Mouse (Mus musculus): ENCODE measurements around the gene Stpg2.
A peak's percentile ranks its signal among the peaks of the same experiment; 100 is the strongest.
"Not testable (repeated sequence)": the region's sequence is repeated elsewhere in the genome, so short reads cannot be mapped to it uniquely, and the experiment has no call there.

The Stpg2 gene

DNA sequence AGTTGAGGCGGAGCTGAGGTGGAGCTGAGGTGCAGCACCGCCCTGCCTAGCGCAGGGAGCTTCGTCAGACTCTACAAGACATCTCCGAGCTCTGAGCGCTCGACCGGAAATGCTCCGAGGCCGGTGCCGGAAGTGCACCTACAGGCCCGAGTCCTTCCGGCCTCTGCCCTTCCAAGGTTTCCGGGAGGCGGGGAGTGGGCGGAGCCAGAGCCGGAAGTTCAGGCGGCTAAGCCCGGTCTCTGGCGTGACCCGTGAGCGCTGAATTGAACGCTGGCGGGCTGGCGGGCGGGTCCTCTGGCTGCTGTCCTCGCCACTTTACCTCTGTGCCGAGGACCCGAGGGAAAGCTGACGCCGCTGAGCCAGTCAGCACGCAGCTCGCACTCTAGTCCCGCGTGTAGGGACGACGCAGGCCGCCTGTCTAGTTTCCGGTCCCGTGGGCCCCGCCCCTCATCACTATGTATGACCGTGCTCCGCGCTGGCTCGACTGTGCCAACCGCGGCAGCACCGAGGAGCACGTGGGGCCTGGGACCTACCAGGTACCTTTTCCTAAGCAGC, at the start of gene Stpg2:
TSS of gene Stpg2 (plus strand) at position 251 of the 555 bp plus-strand sequence.
- peak; percentile 94 for DNase-seq

DNA sequence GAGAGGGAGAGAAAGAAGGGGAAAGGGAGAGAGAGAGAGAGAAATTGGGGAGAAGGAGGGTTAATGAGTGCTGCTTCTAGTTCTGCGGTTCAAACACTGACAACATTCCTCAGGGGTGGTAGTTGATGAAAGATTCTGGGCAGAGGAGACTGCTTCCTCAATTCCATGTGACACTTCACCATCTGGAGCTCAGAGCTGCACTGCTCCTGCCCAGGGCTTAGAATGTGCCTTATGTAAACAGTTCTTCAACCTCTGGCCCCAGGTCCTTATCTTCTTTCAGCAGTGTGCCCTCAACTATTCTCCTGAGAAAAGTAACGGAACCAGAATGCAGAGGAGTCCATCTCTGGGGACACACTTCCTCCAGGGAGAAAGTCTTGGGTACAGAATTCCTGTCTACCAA, 43.3 kb upstream of the Stpg2 start:
- DNase-seq: no peak

DNA sequence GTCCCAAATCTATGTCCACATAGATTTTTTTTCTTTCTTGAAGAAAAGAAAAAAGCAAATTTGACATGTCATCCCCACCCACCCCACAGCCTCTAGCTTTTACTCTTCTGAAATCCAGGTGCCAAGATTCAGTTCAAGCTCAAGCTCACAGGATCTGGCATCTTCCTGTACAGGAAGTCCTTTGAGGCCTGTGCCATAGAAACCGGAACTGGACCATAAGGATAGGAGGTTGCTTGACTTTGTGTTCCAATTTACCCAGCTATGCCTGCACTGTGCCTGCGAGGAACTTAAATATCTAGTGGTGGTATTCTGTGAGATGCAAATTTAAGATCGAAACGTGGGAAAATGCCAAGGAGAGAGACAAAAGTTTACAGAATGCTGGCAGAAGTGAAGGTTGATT, 42.8 kb upstream of the Stpg2 start:
- DNase-seq: no peak

DNA sequence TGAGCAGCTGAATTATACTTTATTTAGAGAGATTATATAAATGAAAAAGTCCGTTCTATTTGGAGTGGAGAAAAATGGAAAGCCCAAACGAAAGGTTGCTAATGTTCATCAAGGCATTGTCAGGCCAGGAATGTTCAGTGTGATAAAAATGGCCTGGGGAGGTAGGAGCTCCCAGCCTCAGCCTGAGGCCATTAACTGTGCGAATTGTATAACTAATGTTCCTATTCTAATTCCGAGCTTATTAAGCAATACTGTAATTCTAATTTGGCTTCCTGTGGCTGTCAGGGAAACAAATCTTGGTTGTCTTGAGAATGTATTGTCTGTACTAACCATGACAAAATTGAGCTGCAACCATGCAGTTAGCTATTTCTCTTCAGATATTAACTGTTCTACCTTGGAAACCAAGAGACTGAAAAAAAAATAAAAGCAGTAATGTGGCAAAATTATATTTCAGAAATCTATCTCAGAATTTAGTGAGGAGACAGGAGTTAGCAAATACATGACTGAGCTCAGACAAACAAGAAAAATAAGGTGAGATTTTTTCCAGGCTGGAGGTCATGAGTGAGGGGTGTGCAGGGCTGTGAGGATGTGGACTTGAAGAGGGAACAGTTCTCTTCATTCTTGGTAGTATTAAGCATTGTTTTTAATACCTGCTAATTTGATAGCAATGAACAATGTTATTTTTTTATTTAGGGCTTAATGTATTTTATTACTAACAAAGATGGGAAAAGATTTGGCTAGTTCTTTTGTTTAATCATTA, 36.8 kb upstream of the Stpg2 start:
- DNase-seq: no peak

DNA sequence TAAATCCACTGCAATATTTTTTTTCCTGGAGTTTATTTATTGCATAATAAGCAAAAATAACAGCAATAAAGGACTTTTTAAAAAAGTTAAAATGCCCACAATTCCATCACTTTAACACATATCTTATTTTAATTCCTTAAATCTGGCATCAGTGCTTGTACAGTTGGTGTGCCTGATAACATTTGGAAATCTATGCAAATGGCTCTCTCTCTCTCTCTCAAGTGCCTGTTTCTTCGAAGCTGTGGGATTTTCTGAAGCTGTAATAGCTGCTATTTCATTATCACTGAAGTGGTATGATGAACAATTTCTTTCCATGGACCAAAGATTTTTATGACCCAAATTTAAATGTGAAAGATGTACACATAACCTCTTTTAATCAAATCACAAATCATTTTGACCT, 35.8 kb upstream of the Stpg2 start:
- DNase-seq: no peak

DNA sequence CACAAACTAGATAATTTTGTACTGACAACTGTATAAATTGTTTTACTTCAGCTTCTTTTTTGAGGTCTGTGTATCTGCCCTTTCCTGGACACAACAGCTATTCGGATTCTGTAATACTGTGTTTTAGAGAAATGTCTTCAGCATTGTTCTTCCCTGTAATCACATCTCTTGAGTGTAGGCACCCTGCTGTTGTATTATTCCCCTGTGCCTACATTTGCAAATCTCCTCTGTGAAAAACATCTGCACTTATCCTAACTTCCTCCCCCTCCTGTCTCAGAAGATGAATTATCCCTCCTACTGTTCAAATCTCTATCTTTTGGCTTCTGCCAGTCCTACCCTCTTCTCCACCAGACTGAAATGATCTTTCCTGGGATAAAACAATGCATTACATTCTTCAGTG, 28.6 kb upstream of the Stpg2 start:
- no peak for DNase-seq

DNA sequence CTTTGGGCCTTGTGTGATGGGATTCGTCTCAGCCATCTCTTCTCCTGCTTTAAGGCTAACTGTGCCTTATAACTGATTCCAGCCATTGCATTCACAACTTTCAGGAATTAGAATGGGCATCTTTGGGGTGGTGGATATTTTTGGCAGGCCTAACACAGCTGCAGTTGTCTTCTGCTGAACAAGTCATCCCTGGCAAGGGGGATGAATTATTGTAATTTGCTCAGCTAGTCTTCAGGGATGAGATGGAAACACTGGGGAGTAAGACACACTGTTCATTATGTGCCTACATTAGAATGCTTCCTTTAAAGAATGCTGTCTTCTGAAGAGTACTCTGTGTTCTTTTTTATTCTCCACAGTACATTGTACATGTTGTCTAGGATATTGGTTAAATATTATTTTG, 14.0 kb upstream of the Stpg2 start:
- no peak for DNase-seq

DNA sequence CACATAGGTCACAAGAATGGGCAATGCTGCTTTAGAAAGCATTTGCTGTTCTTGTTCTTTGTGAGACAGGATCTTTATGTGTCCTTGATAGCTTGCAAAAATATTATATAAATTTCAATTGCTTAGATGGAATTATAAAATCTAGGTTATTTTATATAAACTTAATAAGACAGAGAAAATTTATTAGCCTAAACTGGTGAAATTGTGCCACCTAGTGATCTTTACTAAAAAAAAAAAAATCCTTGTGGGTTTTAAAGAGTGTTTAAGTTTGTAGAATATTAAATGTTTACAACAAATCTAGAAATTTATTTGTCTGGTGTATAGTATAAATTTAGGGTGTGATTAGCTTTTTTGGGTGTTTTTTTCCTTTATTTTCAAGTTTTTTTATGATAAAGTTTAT, 11.6 kb upstream of the Stpg2 start:
- no peak for DNase-seq

DNA sequence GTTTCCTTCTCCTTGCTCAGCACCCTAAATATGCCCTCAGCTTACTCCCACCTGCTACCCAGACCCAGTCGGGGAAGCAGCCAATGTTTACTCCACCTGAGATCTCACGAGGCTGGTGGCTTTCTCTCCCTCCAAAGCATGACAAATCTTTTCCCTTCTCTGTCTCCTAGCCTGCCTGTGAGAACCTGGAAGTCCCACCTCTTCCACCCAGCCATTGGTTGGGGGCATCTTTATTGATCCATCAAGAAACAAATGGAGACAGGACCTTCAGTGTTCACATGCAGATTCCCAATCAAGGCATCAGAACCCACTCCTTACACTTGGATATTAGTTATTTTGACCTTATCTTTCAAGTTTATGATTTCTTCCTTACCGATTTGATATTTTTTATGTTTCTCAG, 7.1 kb upstream of the Stpg2 start:
- DNase-seq: no peak

DNA sequence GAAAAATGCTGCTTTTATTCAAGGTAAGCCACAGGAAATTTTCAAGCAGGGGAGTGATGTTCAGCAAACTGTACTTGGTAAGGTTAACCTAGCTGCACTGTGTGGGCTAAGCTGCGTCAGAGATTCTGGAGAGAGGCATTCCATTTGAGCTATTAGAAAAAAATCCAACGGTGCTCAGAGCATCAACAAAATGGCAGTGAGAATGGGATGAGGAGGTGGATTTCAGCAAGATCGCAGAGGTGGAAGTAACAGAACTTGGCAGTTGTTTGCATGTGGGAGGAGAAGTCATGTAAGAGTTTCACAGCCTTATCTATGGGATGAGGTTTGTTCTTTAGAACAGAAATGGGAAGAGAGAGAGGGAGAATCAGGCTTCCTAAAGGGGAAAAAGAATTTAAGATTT, 5.2 kb upstream of the Stpg2 start:
- no peak for DNase-seq

DNA sequence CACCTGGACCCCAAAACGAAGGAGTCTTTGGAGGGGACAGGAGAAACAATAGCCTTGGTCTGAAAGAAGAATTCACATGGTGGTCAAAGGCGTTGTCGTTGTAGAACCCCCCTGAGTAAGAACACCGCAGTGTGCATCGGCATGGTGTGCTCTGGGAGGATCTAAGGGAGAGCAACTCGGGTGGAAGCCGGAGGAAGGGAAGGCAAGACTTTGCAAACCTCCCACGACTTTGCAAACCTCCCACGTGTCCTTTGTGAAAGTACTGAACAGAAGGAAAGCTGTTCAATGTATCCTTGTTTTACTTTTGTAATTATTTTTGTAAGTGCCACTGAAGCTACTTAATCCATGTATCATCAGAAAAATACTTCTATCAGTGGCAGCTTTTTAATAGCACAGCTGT, 11.5 kb downstream of the Stpg2 start:
- DNase-seq: no peak

DNA sequence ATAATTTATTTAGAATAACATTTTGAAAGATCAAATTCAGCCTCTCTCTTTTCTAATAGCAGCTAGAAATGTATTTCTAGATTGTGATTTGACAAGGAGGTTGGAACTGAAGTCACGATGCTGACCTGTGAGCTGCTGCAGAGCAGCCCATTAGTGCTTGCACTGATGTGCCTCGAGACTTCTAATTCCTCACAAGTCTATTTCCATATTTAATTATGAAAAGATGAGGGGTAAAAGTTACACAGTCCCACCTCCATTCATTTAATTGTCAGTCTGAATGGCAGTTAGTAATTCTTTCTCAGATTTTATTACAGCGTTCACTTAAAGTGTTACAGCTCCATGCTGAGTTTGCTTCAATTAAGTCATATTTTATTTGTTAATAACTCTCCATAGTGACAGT, 19.6 kb downstream of the Stpg2 start:
- no peak for DNase-seq

DNA sequence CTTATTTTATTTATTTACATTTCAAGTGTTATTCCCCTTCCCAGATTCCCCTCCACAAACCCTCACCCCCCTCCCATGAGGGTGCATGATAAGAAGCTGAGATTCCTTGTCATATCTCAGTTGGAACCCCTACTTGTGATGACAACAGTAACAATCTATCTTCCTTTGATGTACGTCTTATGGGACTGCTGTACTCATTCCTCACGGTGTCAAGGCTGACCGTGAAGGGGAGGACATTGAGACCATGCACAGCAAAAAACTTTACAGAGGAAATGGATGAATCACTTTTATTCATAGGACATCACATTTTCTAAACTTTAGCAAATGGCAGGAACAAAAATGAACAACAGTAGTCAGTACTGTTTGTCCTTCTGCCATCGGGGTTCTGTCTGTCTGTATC, 21.3 kb downstream of the Stpg2 start:
- DNase-seq: no peak

DNA sequence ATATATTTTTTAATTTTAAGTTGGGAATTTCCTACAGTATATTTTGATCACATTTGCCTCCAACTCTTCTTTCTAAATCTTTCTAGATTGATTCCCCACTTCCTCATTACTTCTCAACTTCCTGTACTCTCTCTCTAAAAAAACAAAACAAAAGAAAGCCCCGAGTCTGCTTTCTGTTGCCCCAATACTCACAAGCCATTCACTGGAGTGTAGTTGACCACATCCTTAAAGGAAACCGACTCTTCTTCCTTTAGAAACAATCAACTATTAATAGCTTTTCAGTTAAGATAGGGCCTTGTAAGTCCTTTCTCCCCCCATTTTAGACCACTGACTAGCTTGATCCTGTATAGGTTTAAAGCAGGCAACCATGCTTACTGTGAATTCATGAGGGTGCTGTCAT, 39.7 kb downstream of the Stpg2 start:
- DNase-seq: no peak

DNA sequence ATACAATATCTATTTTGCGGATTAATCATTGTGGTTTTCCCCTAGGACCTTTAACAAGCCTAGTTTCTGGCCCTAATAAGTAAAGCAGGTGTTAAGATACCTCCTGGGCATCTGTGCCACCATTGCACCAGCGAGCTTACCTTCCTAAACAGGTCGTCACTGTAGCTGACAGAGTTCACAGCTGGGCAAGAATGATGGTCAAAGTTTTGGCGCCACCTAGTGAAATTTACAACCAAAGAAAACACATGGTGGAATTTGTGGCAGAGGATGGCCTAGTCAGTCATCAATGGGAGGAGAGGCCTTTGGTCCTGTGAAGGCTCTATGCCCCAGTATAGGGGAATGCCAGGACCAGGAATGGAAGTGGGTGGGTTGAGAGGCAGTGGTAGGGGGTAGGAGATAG, 41.0 kb downstream of the Stpg2 start:
- peak; percentile 1 for DNase-seq

DNA sequence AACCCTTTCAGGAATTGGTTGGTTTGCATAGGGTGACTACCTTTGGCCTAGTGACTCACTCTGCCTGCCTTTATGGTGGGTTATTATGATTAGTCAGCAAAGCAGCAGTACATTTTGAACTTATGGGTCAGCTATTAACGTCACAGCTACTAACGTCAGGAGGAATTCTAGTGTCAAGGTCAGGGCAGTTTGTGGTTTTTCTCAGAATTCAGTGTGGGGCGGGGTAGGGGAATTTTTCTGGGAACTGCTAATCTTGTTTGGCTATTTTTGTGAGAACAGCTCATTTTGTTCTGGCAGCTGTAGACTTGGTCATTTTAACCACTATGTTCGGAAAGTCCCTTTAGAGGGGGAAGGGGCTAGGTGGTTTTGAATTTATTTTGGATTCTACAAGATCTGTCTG, 56.9 kb downstream of the Stpg2 start:
- DNase-seq: not testable (repeated sequence)

DNA sequence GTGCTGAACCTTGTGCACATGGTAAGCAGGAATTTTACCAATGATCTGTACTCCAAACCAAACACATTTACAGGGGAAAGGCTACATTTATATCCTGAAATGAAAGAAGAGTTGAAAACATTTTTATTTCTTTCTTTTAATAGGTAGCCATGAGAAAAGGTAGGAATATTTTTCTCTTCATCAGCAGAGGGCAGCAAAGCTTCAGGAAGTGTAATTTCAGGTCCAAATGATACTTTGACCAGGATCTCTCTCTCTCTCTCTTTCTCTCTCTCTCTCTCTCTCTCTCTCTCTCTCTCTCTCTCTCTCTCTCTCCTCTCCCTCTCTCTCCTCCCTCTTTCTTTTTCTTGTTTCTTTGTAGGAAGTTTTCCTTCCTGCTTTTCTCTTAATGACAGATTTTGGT, 92.4 kb downstream of the Stpg2 start:
- DNase-seq: peak; percentile 17

DNA sequence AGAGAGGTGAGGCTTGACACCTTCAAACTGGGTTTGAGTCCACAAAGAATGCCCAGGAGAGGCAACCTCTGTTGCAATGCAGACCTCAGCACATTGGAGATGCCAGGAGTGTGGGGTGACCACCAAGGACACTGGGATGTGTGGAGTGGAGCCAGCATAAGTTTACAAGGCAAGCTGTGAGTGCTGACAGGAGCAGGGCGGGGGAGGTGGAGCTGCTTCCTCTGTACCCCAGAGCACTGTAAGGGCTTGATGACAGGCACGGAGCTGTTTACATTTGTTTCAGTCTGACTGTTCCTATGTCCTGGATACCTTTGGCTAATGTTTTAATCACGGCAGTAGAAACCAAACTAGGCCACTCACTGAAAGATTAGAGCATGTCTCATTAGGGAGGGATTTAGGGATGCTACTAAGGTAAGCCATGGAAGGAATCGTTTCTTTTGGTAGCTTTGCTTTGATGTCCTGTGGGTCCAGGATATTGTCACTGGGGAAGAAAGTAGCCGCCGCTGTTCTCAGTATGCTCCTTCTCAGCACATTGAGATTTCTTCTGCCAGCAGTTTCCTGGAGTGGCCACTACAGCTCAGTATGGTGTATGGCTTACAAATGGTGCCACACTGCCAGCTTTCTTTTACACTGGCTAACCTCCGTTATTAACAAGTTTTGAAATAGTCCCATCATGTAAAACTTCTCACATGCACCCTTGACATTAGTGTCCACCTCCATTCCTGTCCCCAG, 102.8 kb downstream of the Stpg2 start:
- no peak for DNase-seq

DNA sequence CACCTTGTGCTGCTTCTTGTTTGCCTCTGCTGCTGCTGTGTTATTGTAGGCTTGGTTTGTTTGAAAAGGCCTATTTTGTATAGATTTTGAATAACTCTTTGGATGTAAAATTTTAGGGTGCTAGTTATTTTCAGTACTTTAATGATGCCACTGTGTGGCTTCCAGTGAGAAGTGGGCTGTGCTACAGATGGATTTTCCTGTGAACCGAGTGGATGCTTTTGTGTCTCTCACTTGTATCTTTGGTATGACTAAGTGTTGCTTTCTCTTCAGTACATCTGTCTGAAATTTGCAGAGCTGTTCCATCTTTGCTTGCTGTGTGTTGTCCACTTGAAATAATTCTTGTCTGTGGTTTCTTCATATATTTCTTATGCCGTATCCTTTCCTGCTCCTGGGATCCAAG, 106.2 kb downstream of the Stpg2 start:
- no peak for DNase-seq

DNA sequence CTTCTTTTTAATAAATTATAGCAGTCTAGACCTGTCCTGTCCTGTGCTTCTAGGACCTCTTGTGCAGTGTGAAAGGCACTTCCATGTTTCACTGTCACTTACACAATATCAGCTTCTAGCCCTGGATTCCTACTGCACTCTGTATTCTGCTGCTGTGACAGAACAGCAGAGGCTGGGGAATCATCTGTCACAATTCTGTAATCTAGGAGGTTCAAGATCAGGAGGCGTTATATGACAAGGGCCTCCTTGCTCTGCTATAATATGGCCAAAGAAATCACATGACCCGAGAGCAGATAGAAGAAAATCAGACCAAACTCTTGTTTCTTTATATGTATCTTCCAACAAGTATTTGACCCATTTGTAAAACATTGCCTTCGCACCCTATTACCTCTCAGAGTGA, 175.0 kb downstream of the Stpg2 start:
- no peak for DNase-seq

DNA sequence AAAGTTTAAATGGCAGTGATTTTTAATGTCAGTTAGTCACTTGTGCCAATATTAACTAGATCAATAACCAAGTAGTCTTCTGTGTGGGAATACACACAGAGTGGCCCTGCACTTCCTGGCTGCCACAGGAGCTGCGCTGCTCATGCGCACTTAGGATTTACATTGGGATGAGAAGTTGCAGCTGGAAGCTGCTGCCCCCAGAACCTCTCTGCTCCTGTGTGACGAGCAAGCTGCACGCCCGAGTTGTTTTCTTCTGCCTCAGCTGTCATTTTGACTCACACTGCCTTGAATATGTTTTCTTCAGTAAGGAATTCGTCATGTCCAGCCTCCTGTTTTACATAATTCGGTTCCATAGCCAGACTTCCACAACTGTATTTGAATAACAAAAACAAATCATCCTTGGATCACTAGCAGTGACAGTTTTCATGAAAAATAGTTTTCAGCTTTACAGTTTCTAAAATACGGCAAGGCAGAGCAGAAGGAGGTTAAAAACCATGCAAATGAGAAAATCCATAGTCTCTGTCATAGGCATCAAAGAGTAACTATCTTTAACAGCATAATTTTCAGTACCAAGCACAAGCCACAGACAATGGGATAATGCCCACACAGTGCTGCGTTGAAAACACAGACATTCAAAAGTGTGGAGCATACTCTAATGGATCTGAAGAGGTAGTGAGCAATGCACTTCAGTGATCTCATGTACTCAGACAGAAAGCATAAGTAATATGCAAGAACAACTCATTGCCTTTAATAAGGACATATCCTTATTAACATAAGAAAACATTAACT, 191.8 kb downstream of the Stpg2 start:
- DNase-seq: no peak

DNA sequence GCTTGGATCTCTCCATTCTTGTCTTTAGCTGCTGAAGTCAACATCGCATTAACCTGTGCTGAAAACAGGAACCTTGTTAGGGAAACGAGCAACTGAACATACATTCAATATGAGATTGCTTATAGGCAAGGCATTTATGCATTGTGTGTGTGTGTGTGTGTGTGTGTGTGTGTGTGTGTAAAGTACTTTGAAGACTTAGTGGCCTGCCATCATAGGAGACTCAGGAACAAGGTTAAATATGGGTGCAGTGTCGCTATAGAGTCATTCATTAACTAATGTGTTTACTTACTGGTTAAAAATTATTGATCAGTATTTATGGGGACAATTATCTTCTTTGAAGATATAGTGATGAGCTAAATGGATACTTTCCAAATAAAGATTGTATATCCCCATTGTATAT, 199.2 kb downstream of the Stpg2 start:
- no peak for DNase-seq

DNA sequence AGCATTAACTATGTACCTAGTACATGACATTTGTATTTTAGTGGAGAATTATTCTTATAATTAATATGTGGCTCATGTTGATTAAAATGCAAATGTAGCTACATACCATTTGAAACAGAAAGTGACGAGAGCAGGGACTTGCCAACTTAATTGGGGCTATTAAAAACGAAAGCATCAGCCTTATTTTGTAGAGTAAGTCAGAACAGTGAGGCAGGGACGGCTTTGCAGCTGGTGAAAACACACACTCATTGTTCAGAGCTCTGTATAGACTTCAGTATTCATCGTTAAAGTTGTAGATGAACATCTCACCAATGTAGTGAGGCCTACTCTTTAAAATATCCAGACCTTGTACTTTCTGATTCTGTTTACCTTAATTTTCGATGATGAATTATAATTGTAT, 213.6 kb downstream of the Stpg2 start:
- DNase-seq: no peak

DNA sequence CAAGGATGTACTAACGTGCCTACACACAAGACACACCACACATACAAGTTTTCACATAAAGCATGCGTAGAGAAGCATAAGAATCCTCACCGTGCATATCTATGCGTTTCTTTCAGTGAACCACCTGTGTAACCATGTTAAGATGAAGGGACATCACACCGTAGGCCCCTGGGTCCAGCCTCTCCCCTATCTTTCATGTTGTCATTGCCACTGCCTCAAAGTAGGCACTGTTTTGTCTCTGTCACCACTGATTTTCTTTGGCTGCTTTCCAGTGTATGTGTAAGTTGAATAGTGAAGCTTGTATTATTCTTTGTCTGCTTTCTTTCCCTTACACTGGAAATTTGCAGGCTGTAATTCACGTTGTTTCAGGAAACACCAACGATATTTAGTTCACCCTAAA, 236.7 kb downstream of the Stpg2 start:
- no peak for DNase-seq
